Mouse (Mus musculus) E14TG2a.4 (cell line): ENCODE measurements around the gene Bcan.

Source experiments
- CTCF ChIP-seq: conservative IDR thresholded peaks from 2 replicates; pipeline ENCODE4 v1.5.1; 2014; ENCODE audit warnings: low read length
- NANOG ChIP-seq: IDR thresholded peaks from 2 replicates; pipeline ENCODE4 v1.6.1; 2014; ENCODE audit warnings: borderline replicate concordance, low read length, mixed read lengths

GRCm38 (mm10) chr3:88000181-88000580, at the start of gene Bcan:
- TF ChIP-seq CTCF, result no peak
- TF ChIP-seq NANOG, result no peak
